Mouse (Mus musculus): ENCODE results near the gene Tmsb10. TPM values are rescaled to one million over a fixed set of nuclear protein-coding genes. Genes with fewer than 3 reads are reported as not detected.
A peak's percentile ranks its signal among the peaks of the same experiment; 100 is the strongest.

Tmsb10 gene
- polyA plus RNA-seq, 1 experiment from 2014 or later, result 1,748 TPM

- Histone ChIP-seq H3K9ac (ENCODE audit: low read length) (no peak overlapping the region), H3K4me1 (ENCODE audit: control insufficient read depth, insufficient read depth, low read length) (peaks cover 8% of the 10 kb centered on the region), H3K9me3 (replicated peaks; ENCODE audit: control insufficient read depth, low read length) (no peaks in the 10 kb centered on the region), H3K27me3 (ENCODE audit: control insufficient read depth, insufficient read depth, low read length) (no peaks in the 10 kb centered on the region), H3K36me3 (ENCODE audit: control insufficient read depth, insufficient read depth, low read length) (no peaks in the 10 kb centered on the region), H3K4me2 (ENCODE audit: low read depth, low read length) (no peak overlapping the region), H3K27ac (ENCODE audit: low read length) (peak overlapping the region; percentile 84), H3K4me3 (replicated peaks; ENCODE audit: low read length) (no peak overlapping the region)
- 18% methylated on average over 9 of the region's 9 CpGs for WGBS
- ATAC-seq (ENCODE audit: insufficient read depth, low FRiP score), result peak; percentile 92
Observed at GRCm38 (mm10) chr6:72926755-72927482, 31.6 kb downstream of the Tmsb10 start.

- 69% methylated on average over 4 of the region's 4 CpGs for WGBS
- ATAC-seq (ENCODE audit: insufficient read depth, low FRiP score), result no peak
- no peak overlapping the region for H3K4me3 ChIP-seq (replicated peaks; ENCODE audit: low read length)
- no peak overlapping the region for H3K4me2 ChIP-seq (ENCODE audit: low read depth, low read length)
- H3K27me3 ChIP-seq (ENCODE audit: control insufficient read depth, insufficient read depth, low read length), result no peaks in the 10 kb centered on the region
- no peaks in the 10 kb centered on the region for H3K36me3 ChIP-seq (ENCODE audit: control insufficient read depth, insufficient read depth, low read length)
- H3K9me3 ChIP-seq (replicated peaks; ENCODE audit: control insufficient read depth, low read length), result no peaks in the 10 kb centered on the region
- H3K4me1 ChIP-seq (ENCODE audit: control insufficient read depth, insufficient read depth, low read length), result peaks cover 8% of the 10 kb centered on the region
- H3K9ac ChIP-seq (ENCODE audit: low read length), result no peak overlapping the region
- H3K27ac ChIP-seq (ENCODE audit: low read length), result peak overlapping the region; percentile 84
Observed at GRCm38 (mm10) chr6:72926031-72926430, 32.5 kb downstream of the Tmsb10 start.

- 87% methylated on average over 8 of the region's 8 CpGs for WGBS
- Histone ChIP-seq H3K36me3 (ENCODE audit: control insufficient read depth, insufficient read depth, low read length) (no peaks in the 10 kb centered on the region), H3K4me3 (replicated peaks; ENCODE audit: low read length) (no peak overlapping the region), H3K9me3 (replicated peaks; ENCODE audit: control insufficient read depth, low read length) (no peaks in the 10 kb centered on the region), H3K4me2 (ENCODE audit: low read depth, low read length) (no peak overlapping the region), H3K27me3 (ENCODE audit: control insufficient read depth, insufficient read depth, low read length) (no peaks in the 10 kb centered on the region), H3K27ac (ENCODE audit: low read length) (no peak overlapping the region), H3K9ac (ENCODE audit: low read length) (no peak overlapping the region), H3K4me1 (ENCODE audit: control insufficient read depth, insufficient read depth, low read length) (peaks cover 8% of the 10 kb centered on the region)
- no peak for ATAC-seq (ENCODE audit: insufficient read depth, low FRiP score)
Observed at GRCm38 (mm10) chr6:72923381-72923780, 35.2 kb downstream of the Tmsb10 start.

GRCm38 (mm10) chr6:72921081-72921480, 37.5 kb downstream of the Tmsb10 start:
- no peaks in the 10 kb centered on the region for H3K4me1 ChIP-seq (ENCODE audit: control insufficient read depth, insufficient read depth, low read length)
- ATAC-seq (ENCODE audit: insufficient read depth, low FRiP score), result no peak
- H3K27ac ChIP-seq (ENCODE audit: low read length), result no peak overlapping the region
- H3K9ac ChIP-seq (ENCODE audit: low read length), result no peak overlapping the region
- H3K4me2 ChIP-seq (ENCODE audit: low read depth, low read length), result no peak overlapping the region
- whole genome bisulfite sequencing, result 90% methylated on average over 3 of the region's 3 CpGs
- H3K4me3 ChIP-seq (replicated peaks; ENCODE audit: low read length), result no peak overlapping the region
- H3K9me3 ChIP-seq (replicated peaks; ENCODE audit: control insufficient read depth, low read length), result no peaks in the 10 kb centered on the region
- H3K27me3 ChIP-seq (ENCODE audit: control insufficient read depth, insufficient read depth, low read length), result no peaks in the 10 kb centered on the region
- H3K36me3 ChIP-seq (ENCODE audit: control insufficient read depth, insufficient read depth, low read length), result no peaks in the 10 kb centered on the region

GRCm38 (mm10) chr6:72918510-72919033, 40.0 kb downstream of the Tmsb10 start:
- no peak for ATAC-seq (ENCODE audit: insufficient read depth, low FRiP score)
- Histone ChIP-seq H3K4me2 (ENCODE audit: low read depth, low read length) (no peak overlapping the region), H3K4me3 (replicated peaks; ENCODE audit: low read length) (no peak overlapping the region), H3K36me3 (ENCODE audit: control insufficient read depth, insufficient read depth, low read length) (no peaks in the 10 kb centered on the region), H3K27me3 (ENCODE audit: control insufficient read depth, insufficient read depth, low read length) (no peaks in the 10 kb centered on the region), H3K9me3 (replicated peaks; ENCODE audit: control insufficient read depth, low read length) (no peaks in the 10 kb centered on the region), H3K27ac (ENCODE audit: low read length) (no peak overlapping the region), H3K4me1 (ENCODE audit: control insufficient read depth, insufficient read depth, low read length) (no peaks in the 10 kb centered on the region), H3K9ac (ENCODE audit: low read length) (no peak overlapping the region)
- WGBS, result 69% methylated on average over 9 of the region's 9 CpGs

GRCm38 (mm10) chr6:72916330-72916729, 42.2 kb downstream of the Tmsb10 start:
- 82% methylated on average over 7 of the region's 7 CpGs for WGBS
- Histone ChIP-seq H3K9ac (ENCODE audit: low read length) (no peak overlapping the region), H3K27me3 (ENCODE audit: control insufficient read depth, insufficient read depth, low read length) (no peaks in the 10 kb centered on the region)

GRCm38 (mm10) chr6:72914087-72914749, 44.3 kb downstream of the Tmsb10 start:
- WGBS, result 74% methylated on average over 6 of the region's 6 CpGs
- no peak for ATAC-seq (ENCODE audit: insufficient read depth, low FRiP score)

More at GRCm38 (mm10) chr6:72916330-72916729, 42.2 kb downstream of the Tmsb10 start:
- Histone ChIP-seq H3K4me1 (ENCODE audit: control insufficient read depth, insufficient read depth, low read length) (no peaks in the 10 kb centered on the region), H3K36me3 (ENCODE audit: control insufficient read depth, insufficient read depth, low read length) (no peaks in the 10 kb centered on the region), H3K9me3 (replicated peaks; ENCODE audit: control insufficient read depth, low read length) (0 out of 2 replicates have a peak, but pooled peaks cover 2% of the 10 kb centered on the region), H3K4me3 (replicated peaks; ENCODE audit: low read length) (no peak overlapping the region), H3K4me2 (ENCODE audit: low read depth, low read length) (no peak overlapping the region), H3K27ac (ENCODE audit: low read length) (no peak overlapping the region)
- ATAC-seq (ENCODE audit: insufficient read depth, low FRiP score), result no peak

GRCm38 (mm10) chr6:72911261-72911660, 47.3 kb downstream of the Tmsb10 start:
- H3K27ac ChIP-seq (ENCODE audit: low read length), result no peak overlapping the region
- H3K4me1 ChIP-seq (ENCODE audit: control insufficient read depth, insufficient read depth, low read length), result no peaks in the 10 kb centered on the region
- no peak overlapping the region for H3K4me2 ChIP-seq (ENCODE audit: low read depth, low read length)
- no peaks in the 10 kb centered on the region for H3K36me3 ChIP-seq (ENCODE audit: control insufficient read depth, insufficient read depth, low read length)
- H3K4me3 ChIP-seq (replicated peaks; ENCODE audit: low read length), result no peak overlapping the region
- WGBS, result 62% methylated on average over 4 of the region's 4 CpGs
- ATAC-seq (ENCODE audit: insufficient read depth, low FRiP score), result no peak
- no peaks in the 10 kb centered on the region for H3K27me3 ChIP-seq (ENCODE audit: control insufficient read depth, insufficient read depth, low read length)
- H3K9me3 ChIP-seq (replicated peaks; ENCODE audit: control insufficient read depth, low read length), result 0 out of 2 replicates have a peak, but pooled peaks cover 6% of the 10 kb centered on the region
- H3K9ac ChIP-seq (ENCODE audit: low read length), result no peak overlapping the region

More at GRCm38 (mm10) chr6:72914087-72914749, 44.3 kb downstream of the Tmsb10 start:
- Histone ChIP-seq H3K4me2 (ENCODE audit: low read depth, low read length) (no peak overlapping the region), H3K27me3 (ENCODE audit: control insufficient read depth, insufficient read depth, low read length) (no peaks in the 10 kb centered on the region), H3K27ac (ENCODE audit: low read length) (no peak overlapping the region), H3K4me1 (ENCODE audit: control insufficient read depth, insufficient read depth, low read length) (no peaks in the 10 kb centered on the region), H3K36me3 (ENCODE audit: control insufficient read depth, insufficient read depth, low read length) (no peaks in the 10 kb centered on the region), H3K9ac (ENCODE audit: low read length) (no peak overlapping the region), H3K9me3 (replicated peaks; ENCODE audit: control insufficient read depth, low read length) (0 out of 2 replicates have a peak, but pooled peaks cover 6% of the 10 kb centered on the region), H3K4me3 (replicated peaks; ENCODE audit: low read length) (no peak overlapping the region)
